Mouse (Mus musculus): Measurements from ENCODE around the gene Ppp1r1b. TPM values are rescaled to one million over a fixed set of nuclear protein-coding genes. Genes with fewer than 3 reads are reported as not detected.

The Ppp1r1b gene
- 10.0 TPM for polyA plus RNA-seq (2014; fragmentation: Illumina TruSeq; extraction: RNeasy Lipid Tissue Mini Kit (QIAGEN cat#74804); ENCODE audit: low read depth, low replicate concordance)

GRCm38 (mm10) chr11:98348083-98348961 is at the start of gene Ppp1r1b:
Gene Ppp1r1b (plus strand): TSS chr11:98348404.

GRCm38 (mm10) chr11:98329081-98329959 is 18.9 kb upstream of the Ppp1r1b start, which contains the start of gene Neurod2:
Gene Neurod2 (minus strand): TSS chr11:98329648.

GRCm38 (mm10) chr11:98358161-98359083 is 10.2 kb downstream of the Ppp1r1b start, which contains the start of gene Stard3:
Gene Stard3 (plus strand): TSS chr11:98358368.

GRCm38 (mm10) chr11:98383261-98384030 is 35.2 kb downstream of the Ppp1r1b start, which contains the start of gene Tcap:
Gene Tcap (plus strand): TSS chr11:98383811.

GRCm38 (mm10) chr11:98385638-98386585 is 37.7 kb downstream of the Ppp1r1b start, which contains the start of gene Pnmt:
Gene Pnmt (plus strand): TSS chr11:98386450.

GRCm38 (mm10) chr11:98400161-98400726 is 52.0 kb downstream of the Ppp1r1b start, which contains the start of gene Pgap3:
Gene Pgap3 (minus strand): TSS chr11:98400490.

Other genes starting within 250 kb of the Ppp1r1b start
- gene Fbxl20, start 198.0 kb upstream of the Ppp1r1b start, polyA plus RNA-seq (2014; fragmentation: Illumina TruSeq; extraction: RNeasy Lipid Tissue Mini Kit (QIAGEN cat#74804); ENCODE audit: low read depth, low replicate concordance), result 13.0 TPM
- 22.1 TPM for gene Med1, start 155.1 kb upstream of the Ppp1r1b start, polyA plus RNA-seq (2014; fragmentation: Illumina TruSeq; extraction: RNeasy Lipid Tissue Mini Kit (QIAGEN cat#74804); ENCODE audit: low read depth, low replicate concordance)
- gene Cdk12, start 145.3 kb upstream of the Ppp1r1b start, polyA plus RNA-seq (2014; fragmentation: Illumina TruSeq; extraction: RNeasy Lipid Tissue Mini Kit (QIAGEN cat#74804); ENCODE audit: low read depth, low replicate concordance), result 11.7 TPM
- not detected for gene Neurod2, start 18.8 kb upstream of the Ppp1r1b start, polyA plus RNA-seq (2014; fragmentation: Illumina TruSeq; extraction: RNeasy Lipid Tissue Mini Kit (QIAGEN cat#74804); ENCODE audit: low read depth, low replicate concordance)
- gene Stard3, start 10.0 kb downstream of the Ppp1r1b start, polyA plus RNA-seq (2014; fragmentation: Illumina TruSeq; extraction: RNeasy Lipid Tissue Mini Kit (QIAGEN cat#74804); ENCODE audit: low read depth, low replicate concordance), result 28.4 TPM
- gene Tcap, start 35.4 kb downstream of the Ppp1r1b start, polyA plus RNA-seq (2014; fragmentation: Illumina TruSeq; extraction: RNeasy Lipid Tissue Mini Kit (QIAGEN cat#74804); ENCODE audit: low read depth, low replicate concordance), result 1,455 TPM
- gene Pnmt, start 38.0 kb downstream of the Ppp1r1b start, polyA plus RNA-seq (2014; fragmentation: Illumina TruSeq; extraction: RNeasy Lipid Tissue Mini Kit (QIAGEN cat#74804); ENCODE audit: low read depth, low replicate concordance), result 1.9 TPM
- 10.7 TPM for gene Pgap3, start 52.1 kb downstream of the Ppp1r1b start, polyA plus RNA-seq (2014; fragmentation: Illumina TruSeq; extraction: RNeasy Lipid Tissue Mini Kit (QIAGEN cat#74804); ENCODE audit: low read depth, low replicate concordance)
- 5.2 TPM for gene Erbb2, start 64.1 kb downstream of the Ppp1r1b start, polyA plus RNA-seq (2014; fragmentation: Illumina TruSeq; extraction: RNeasy Lipid Tissue Mini Kit (QIAGEN cat#74804); ENCODE audit: low read depth, low replicate concordance)
- gene Mien1, start 90.6 kb downstream of the Ppp1r1b start, polyA plus RNA-seq (2014; fragmentation: Illumina TruSeq; extraction: RNeasy Lipid Tissue Mini Kit (QIAGEN cat#74804); ENCODE audit: low read depth, low replicate concordance), result 87.1 TPM
- not detected for gene Grb7, start 98.0 kb downstream of the Ppp1r1b start, polyA plus RNA-seq (2014; fragmentation: Illumina TruSeq; extraction: RNeasy Lipid Tissue Mini Kit (QIAGEN cat#74804); ENCODE audit: low read depth, low replicate concordance)
- gene Ikzf3, start 197.6 kb downstream of the Ppp1r1b start, polyA plus RNA-seq (2014; fragmentation: Illumina TruSeq; extraction: RNeasy Lipid Tissue Mini Kit (QIAGEN cat#74804); ENCODE audit: low read depth, low replicate concordance), result 0.24 TPM
- gene Zpbp2, start 202.7 kb downstream of the Ppp1r1b start, polyA plus RNA-seq (2014; fragmentation: Illumina TruSeq; extraction: RNeasy Lipid Tissue Mini Kit (QIAGEN cat#74804); ENCODE audit: low read depth, low replicate concordance), result not detected
- 55.4 TPM for gene Ormdl3, start 239.0 kb downstream of the Ppp1r1b start, polyA plus RNA-seq (2014; fragmentation: Illumina TruSeq; extraction: RNeasy Lipid Tissue Mini Kit (QIAGEN cat#74804); ENCODE audit: low read depth, low replicate concordance)
- gene Lrrc3c, start 249.9 kb downstream of the Ppp1r1b start, polyA plus RNA-seq (2014; fragmentation: Illumina TruSeq; extraction: RNeasy Lipid Tissue Mini Kit (QIAGEN cat#74804); ENCODE audit: low read depth, low replicate concordance), result not detected

Measured in heart, adult 10 weeks (tissue).